Mouse (Mus musculus) kidney, postnatal 0 days (tissue): ENCODE results near the gene Slc1a2. TPM values are rescaled to one million over a fixed set of nuclear protein-coding genes. Genes with fewer than 3 reads are reported as not detected.
A peak's percentile ranks its signal among the peaks of the same experiment; 100 is the strongest.

Experiments used
- ATAC-seq: fragments of 200-750 bp; cut with Nextera tagmentation; replicated peaks from 2 replicates; pipeline ENCODE4 v1.8.0; 2017; ENCODE audit warnings: low read depth, moderate number of reproducible peaks, moderate TSS enrichment, moderate library complexity; ENCODE audit not compliant: low FRiP score
- DNase-seq: peaks from one replicate; pipeline ENCODE4 v3.0.0-alpha.2; 2016; ENCODE audit warnings: low spot score
- H3K27ac ChIP-seq: fragments of 300-500 bp; sonication (generic); 2 replicates; pipeline ENCODE4 v1.5.1; 2014; ENCODE audit warnings: mild to moderate bottlenecking
- H3K27me3 ChIP-seq: fragments of 300-500 bp; sonication (generic); 2 replicates; pipeline ENCODE4 v1.6.1; 2014; ENCODE audit warnings: low read length, mixed read lengths; ENCODE audit not compliant: insufficient read depth
- H3K36me3 ChIP-seq: fragments of 300-500 bp; sonication (generic); 2 replicates; pipeline ENCODE4 v1.6.1; 2014; ENCODE audit warnings: low read length, mixed read lengths; ENCODE audit not compliant: insufficient read depth
- H3K4me1 ChIP-seq: fragments of 300-500 bp; sonication (generic); replicated peaks from 2 replicates; pipeline ENCODE4 v1.6.1; 2014; ENCODE audit warnings: antibody characterized with exemption, low read length, mixed read lengths; ENCODE audit not compliant: insufficient read depth
- H3K4me2 ChIP-seq: fragments of 300-500 bp; sonication (generic); 2 replicates; pipeline ENCODE4 v1.6.1; 2014; ENCODE audit warnings: mild to moderate bottlenecking, low read length, moderate library complexity, mixed read lengths
- H3K4me3 ChIP-seq: fragments of 300-500 bp; sonication (generic); replicated peaks from 2 replicates; pipeline ENCODE4 v1.5.1; 2014; ENCODE audit warnings: low read depth, low read length
- H3K9ac ChIP-seq: fragments of 300-500 bp; sonication (generic); 2 replicates; pipeline ENCODE4 v1.6.1; 2014; ENCODE audit warnings: low read depth, low read length
- H3K9me3 ChIP-seq: fragments of 300-500 bp; sonication (generic); replicated peaks from 2 replicates; pipeline ENCODE4 v1.6.1; 2016; ENCODE audit warnings: low read length, inconsistent platforms, mixed read lengths
- CTCF ChIP-seq: IDR thresholded peaks from 2 replicates; pipeline ENCODE4 v1.5.1; 2016; ENCODE audit warnings: antibody characterized with exemption, low read depth, mild to moderate bottlenecking, moderate library complexity
- WGBS: fragments of 180-500 bp; shearing (Covaris S2); extraction: QIAGEN DNeasy Blood & Tissue Kit; methylation state at CpG from one replicate; pipeline ENCODE4 v1.1.7; 2014; 5-methylcytosine and 5-hydroxymethylcytosine counted together
- polyA plus RNA-seq: library from polyadenylated mRNA; unstranded; fragments of >200 nt; fragmentation: Nextera tagmentation; extraction: Ambion mirVana; gene quantifications from 2 replicates; pipeline ENCODE4 v1.2.1, GENCODE M21; 2015

Gene Slc1a2
- polyA plus RNA-seq, 1 experiment from 2014 or later: 0.13 TPM

DNA sequence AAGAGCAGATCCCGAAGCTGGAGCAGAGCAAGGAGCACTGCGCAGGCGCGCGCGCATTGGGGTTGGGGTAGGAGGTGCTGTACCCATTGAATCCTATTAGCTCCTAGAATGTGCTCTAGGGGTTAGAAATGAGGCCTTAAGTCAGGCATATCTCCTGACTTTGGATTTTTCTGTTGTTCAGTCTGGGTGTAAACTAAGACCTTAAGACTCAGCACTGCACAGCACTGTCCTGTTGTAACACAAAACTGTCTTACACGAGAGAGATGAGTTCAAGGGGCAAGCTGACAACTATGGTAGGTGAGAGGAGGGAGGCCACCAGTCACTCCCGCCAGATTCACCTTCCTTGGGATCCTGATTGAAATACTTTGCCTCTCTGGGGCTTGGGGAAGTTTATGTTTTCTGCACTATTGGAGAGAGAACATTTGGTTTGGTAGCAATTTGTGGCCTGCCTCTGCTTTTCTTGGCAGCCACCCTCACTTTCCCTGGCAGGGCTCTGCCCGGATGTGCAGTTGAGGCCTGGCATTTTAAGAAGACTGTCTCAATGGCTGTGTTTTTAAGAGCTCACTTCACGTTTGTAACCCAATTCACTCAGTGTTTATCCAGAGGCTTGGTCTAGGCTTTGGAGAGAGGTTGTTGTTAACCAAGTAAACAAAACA lies 9.5 kb upstream of the Slc1a2 start:
- Histone ChIP-seq H3K27ac (no peak overlapping the region), H3K4me3 (no peak overlapping the region), H3K9ac (no peak overlapping the region), H3K9me3 (no peaks in the 10 kb centered on the region), H3K4me2 (no peak overlapping the region), H3K27me3 (no peaks in the 10 kb centered on the region), H3K4me1 (no peaks in the 10 kb centered on the region), H3K36me3 (no peaks in the 10 kb centered on the region)
- WGBS: 69% methylated on average over 10 of the region's 10 CpGs
- TF ChIP-seq CTCF: no peak
- DNase-seq: no peak
- no peak for ATAC-seq

DNA sequence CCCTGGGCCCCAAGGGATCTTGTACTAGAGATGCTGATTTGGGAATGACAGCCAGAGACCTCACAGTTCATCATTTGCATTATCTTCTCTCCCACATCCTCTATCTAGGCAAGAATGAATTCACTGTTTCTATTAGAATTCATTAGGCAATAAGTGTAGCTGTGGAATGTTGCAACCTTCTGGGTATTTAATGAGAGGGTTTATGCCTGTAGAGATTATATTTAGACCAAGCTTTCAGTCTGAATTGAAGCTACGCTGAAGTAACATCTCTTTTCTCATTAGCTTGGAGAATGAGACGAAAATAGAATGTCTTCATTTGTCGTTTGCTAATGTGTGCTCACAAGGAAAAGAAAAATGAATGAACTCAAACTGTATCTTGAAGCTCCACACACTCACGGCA lies 8.1 kb upstream of the Slc1a2 start:
- H3K4me2 ChIP-seq: no peak overlapping the region
- no peaks in the 10 kb centered on the region for H3K9me3 ChIP-seq
- DNase-seq: no peak
- no peaks in the 10 kb centered on the region for H3K27me3 ChIP-seq
- 80% methylated on average over 4 of the region's 4 CpGs for WGBS
- no peak overlapping the region for H3K9ac ChIP-seq
- H3K4me1 ChIP-seq: no peaks in the 10 kb centered on the region
- H3K36me3 ChIP-seq: no peaks in the 10 kb centered on the region
- ATAC-seq: no peak
- TF ChIP-seq CTCF: no peak
- no peak overlapping the region for H3K27ac ChIP-seq
- H3K4me3 ChIP-seq: no peak overlapping the region

DNA sequence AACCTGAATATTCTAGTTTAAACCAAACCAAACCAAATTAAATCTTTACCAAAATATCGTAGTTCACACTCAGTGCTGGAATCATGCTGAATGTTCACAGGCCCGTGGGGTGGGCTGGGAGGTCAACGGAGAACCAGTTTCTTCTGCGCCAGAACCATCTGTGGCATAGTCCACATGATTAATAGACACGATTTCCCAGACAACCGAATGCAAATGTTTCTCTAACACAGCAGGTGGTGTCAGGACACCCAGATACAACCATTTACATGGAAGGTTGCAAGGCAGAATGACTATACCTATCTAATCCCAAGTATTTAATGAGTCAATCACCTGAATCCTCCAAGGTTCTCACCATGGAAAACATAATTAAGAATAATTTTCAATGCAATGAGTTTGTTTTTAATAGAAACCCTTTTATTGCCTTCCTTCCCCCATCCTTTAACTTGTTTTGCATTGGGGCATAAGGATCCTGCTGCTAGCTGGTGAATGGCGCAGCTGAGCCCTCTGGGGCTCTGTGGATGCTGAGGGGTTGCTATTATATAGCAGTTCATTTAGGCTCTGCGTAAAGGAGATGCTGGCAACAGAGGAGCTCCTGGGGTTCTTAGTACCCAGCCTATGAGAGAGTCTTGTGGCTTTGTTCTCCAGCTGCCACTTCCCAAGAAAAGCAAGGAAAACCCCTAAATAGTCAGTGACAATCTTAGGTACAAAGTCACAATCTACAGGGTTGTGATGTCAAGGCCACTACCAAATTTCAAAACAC lies 2.3 kb upstream of the Slc1a2 start:
- no peak overlapping the region for H3K4me3 ChIP-seq
- ATAC-seq: no peak
- no peaks in the 10 kb centered on the region for H3K9me3 ChIP-seq
- no peak overlapping the region for H3K27ac ChIP-seq
- 0 out of 2 replicates have a peak, but pooled peaks cover 2% of the 10 kb centered on the region for H3K4me1 ChIP-seq
- peaks cover 22% of the 10 kb centered on the region for H3K27me3 ChIP-seq
- no peak overlapping the region for H3K4me2 ChIP-seq
- H3K36me3 ChIP-seq: no peaks in the 10 kb centered on the region
- WGBS: 73% methylated on average over 8 of the region's 8 CpGs
- no peak for TF ChIP-seq CTCF
- DNase-seq: no peak
- H3K9ac ChIP-seq: no peak overlapping the region

DNA sequence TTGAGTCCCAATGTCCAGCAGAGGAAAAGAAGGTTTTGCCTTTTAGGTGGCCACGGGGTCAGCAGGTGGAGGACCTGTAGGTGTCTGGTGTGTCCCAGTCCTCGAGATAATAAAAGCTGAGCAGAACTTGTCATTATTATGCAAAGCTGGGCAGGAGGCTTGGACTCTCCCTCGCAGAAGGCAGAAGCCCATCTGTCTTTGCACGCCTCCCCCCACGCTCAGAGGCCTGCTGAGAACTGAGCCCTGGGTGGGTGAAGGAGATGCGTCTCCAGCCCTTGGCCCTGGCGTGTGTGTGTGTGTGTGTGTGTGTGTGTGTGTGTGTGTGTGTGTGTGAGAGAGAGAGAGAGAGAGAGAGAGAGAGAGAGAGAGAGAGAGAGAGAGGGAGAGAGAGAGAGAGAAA lies 733 bp upstream of the Slc1a2 start:
- no peaks in the 10 kb centered on the region for H3K36me3 ChIP-seq
- no peak overlapping the region for H3K4me3 ChIP-seq
- H3K4me2 ChIP-seq: peak overlapping the region; percentile 97; the same call in 1 of the 2 replicates
- WGBS: 19% methylated on average over 7 of the region's 7 CpGs
- H3K9me3 ChIP-seq: no peaks in the 10 kb centered on the region
- DNase-seq: no peak
- no peak for ATAC-seq
- H3K9ac ChIP-seq: no peak overlapping the region
- H3K27me3 ChIP-seq: peaks cover 27% of the 10 kb centered on the region
- H3K4me1 ChIP-seq: 0 out of 2 replicates have a peak, but pooled peaks cover 2% of the 10 kb centered on the region
- no peak for TF ChIP-seq CTCF
- no peak overlapping the region for H3K27ac ChIP-seq

DNA sequence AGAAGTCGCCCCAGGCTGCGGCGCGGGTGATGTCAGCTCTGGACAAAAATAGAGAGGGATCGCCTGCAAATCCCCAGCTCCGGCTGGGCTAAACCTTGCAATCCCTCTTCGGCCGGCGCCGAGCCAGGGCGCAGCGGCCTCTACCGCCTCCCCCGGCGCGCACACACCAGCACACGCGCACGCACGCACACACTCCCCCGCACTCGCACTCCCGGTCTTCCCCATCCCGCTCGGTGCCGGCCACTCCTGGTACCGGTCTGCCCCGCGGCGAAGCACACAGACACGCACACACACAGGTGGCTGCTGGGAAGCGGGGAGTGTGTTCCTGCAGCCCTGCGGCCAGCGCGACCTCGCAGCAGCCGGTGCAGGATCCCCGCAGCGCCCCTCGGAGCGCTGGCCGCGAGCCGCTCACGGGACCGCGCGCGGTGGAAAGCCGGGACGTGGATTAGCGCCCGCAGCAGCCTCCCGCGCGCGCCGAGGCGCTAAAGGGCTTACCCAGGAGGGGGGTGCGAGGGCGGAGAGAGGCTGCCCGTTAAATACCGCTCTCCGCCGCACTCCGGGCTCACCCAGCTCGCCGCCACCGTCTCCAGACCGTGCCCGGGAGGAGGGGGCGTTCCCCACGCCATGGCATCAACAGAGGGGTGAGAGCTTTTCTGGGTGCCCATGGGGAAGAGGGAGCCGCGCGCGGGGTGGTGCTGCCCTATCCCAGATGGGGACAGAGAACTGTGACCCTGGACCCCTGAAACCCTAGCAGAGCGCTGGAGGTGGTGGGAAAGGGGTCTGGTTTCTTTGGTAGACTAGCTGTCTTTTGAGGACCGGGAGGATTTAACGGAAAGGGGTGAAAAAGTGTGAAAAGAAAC lies 432 bp downstream of the Slc1a2 start:
- under 1% methylated on average over 78 of the region's 80 CpGs for WGBS
- H3K36me3 ChIP-seq: no peaks in the 10 kb centered on the region
- ATAC-seq: peak; percentile 74
- 0 out of 2 replicates have a peak overlapping the region, but pooled peaks have one; percentile 33 for H3K9ac ChIP-seq
- H3K27me3 ChIP-seq: peaks cover 27% of the 10 kb centered on the region
- TF ChIP-seq CTCF: peak; percentile 42; the same call in 1 of the 2 replicates
- H3K4me2 ChIP-seq: peak overlapping the region; percentile 97
- no peaks in the 10 kb centered on the region for H3K9me3 ChIP-seq
- DNase-seq: peak; percentile 74
- no peak overlapping the region for H3K27ac ChIP-seq
- peak overlapping the region; percentile 56 for H3K4me3 ChIP-seq
- H3K4me1 ChIP-seq: 0 out of 2 replicates have a peak, but pooled peaks cover 2% of the 10 kb centered on the region

DNA sequence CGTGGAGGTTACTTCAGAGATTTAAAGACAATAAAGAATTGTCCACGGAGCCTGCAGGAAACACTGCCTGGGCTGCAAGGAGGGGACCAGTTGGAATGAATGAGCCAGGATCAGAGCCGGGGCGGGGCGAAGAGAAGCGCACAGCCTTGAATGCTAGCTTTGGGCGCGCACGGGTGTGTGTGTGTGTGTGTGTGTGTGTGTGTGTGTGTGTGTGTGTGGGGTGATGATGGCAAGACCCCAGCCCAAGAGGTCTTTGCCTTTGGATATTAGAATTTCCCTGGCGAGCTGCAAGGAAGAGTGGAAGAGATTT lies 1.0 kb downstream of the Slc1a2 start:
- DNase-seq (peak; percentile 51), ATAC-seq (no peak)
- Histone ChIP-seq H3K36me3 (no peaks in the 10 kb centered on the region), H3K4me3 (peak overlapping the region; percentile 56), H3K27ac (no peak overlapping the region), H3K9me3 (no peaks in the 10 kb centered on the region), H3K4me2 (peak overlapping the region; percentile 97), H3K4me1 (0 out of 2 replicates have a peak, but pooled peaks cover 2% of the 10 kb centered on the region), H3K9ac (no peak overlapping the region), H3K27me3 (peaks cover 27% of the 10 kb centered on the region)
- 2% methylated on average over 10 of the region's 10 CpGs for WGBS
- TF ChIP-seq CTCF: no peak
